Mouse (Mus musculus): ENCODE measurements around the gene Cfd.

Gene Cfd

GRCm38 (mm10) chr10:79886611-79887010 is 4.0 kb upstream of the Cfd start:
- no peak for DNase-seq

- DNase-seq, result no peak
These were observed 1.3 kb upstream of the Cfd start for GRCm38 (mm10) chr10:79889386-79889785.

GRCm38 (mm10) chr10:79892451-79893118 is 1.9 kb downstream of the Cfd start:
- peak; percentile 77 for DNase-seq

- no peak for DNase-seq
These were observed 5.7 kb downstream of the Cfd start for GRCm38 (mm10) chr10:79896306-79896705.

- DNase-seq, result no peak
These were observed 6.2 kb downstream of the Cfd start for GRCm38 (mm10) chr10:79896814-79897213.

- DNase-seq, result no peak
These were observed 6.9 kb downstream of the Cfd start for GRCm38 (mm10) chr10:79897316-79898245.

- no peak for DNase-seq
These were observed 10.3 kb downstream of the Cfd start for GRCm38 (mm10) chr10:79900951-79901410.

- DNase-seq, result peak; percentile 68
These were observed 16.1 kb downstream of the Cfd start for GRCm38 (mm10) chr10:79906712-79907111.

- peak; percentile 63 for DNase-seq
These were observed 16.8 kb downstream of the Cfd start for GRCm38 (mm10) chr10:79907415-79907814.

- DNase-seq, result peak; percentile 97
These were observed 17.8 kb downstream of the Cfd start, which contains the start of gene Med16 for GRCm38 (mm10) chr10:79908167-79909091. Gene Med16, minus strand, starts transcription at chr10:79908923.

- DNase-seq, result peak; percentile 64
These were observed 18.7 kb downstream of the Cfd start for GRCm38 (mm10) chr10:79909092-79909922.

- DNase-seq, result no peak
These were observed 19.9 kb downstream of the Cfd start, which contains the start of gene Gm26602 for GRCm38 (mm10) chr10:79910556-79910955. Gene Gm26602, plus strand, starts transcription at chr10:79910856.

GRCm38 (mm10) chr10:79912412-79912811 is 21.8 kb downstream of the Cfd start:
- DNase-seq, result peak; percentile 54

- peak; percentile 51 for DNase-seq
These were observed 23.7 kb downstream of the Cfd start for GRCm38 (mm10) chr10:79914131-79914947.

- DNase-seq, result peak; percentile 40
These were observed 24.4 kb downstream of the Cfd start for GRCm38 (mm10) chr10:79914948-79915596.

- DNase-seq, result peak; percentile 64
These were observed 25.4 kb downstream of the Cfd start for GRCm38 (mm10) chr10:79916081-79916480.

- DNase-seq, result peak; percentile 85
These were observed 26.3 kb downstream of the Cfd start, which contains the start of gene Kiss1r for GRCm38 (mm10) chr10:79916808-79917531. Gene Kiss1r, plus strand, starts transcription at chr10:79916971.

- peak; percentile 45 for DNase-seq
These were observed 27.0 kb downstream of the Cfd start for GRCm38 (mm10) chr10:79917532-79918100.

Measured in cerebellum, adult 11-12 months (tissue).